Mouse (Mus musculus): ENCODE data around the gene Gm20388.
A peak's percentile ranks its signal among the peaks of the same experiment; 100 is the strongest.

The Gm20388 gene

DNA sequence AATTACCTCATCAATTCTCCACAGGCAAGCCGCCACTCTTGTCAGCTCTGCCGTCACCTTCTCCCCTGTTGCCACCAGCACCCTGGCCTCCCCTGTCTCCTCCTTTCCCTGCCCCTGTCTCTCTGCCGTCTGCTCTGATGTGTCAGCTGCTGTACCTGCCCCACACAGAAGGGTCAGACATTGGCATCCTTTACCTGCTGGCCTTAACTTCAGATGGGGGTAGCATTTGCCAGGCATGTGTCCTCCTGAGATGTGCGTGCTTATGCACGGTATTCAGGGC, 2883.5 kb downstream of the Gm20388 start:
- DNase-seq: no peak

DNA sequence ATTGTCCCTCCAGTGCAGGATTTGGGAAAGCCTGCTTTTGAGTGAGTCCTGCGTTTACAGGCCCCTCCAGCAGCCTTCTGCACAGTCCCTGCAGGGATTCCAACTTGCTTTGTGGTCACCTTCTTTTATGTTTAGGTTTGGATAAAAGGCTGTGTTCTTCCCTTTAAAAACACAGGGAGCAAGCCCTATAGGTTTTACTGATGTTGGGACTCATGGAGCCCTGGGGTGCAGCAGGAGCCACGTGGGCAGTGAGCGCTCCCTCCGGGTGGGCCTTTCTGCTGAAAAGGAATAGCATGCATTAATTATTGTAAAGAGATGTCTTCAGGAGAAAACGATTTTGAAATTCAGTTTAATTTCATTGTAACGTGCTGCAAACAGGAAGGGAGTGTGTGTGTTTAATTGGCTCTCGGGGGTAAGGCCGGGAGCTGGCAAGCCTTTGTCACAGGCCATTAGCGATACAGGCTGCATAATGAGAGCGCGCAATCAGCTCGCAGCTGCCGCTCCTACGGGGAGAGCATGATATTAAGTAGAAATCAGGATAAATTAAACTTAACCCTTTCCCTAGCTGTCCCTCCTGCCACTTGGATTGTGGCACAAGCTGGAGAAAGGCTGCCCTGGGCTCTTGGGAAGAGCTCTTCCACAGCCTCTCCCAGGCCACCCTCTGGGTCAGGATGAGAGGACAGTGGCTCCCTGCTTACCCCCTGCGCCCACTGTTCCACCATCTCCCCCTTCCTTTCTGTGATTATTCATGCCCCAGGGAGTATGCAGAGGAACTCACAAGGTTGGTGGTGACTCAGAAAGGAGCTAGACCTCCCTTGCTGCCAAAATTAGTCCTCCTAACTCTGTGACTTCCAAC, 2893.5 kb downstream of the Gm20388 start:
- DNase-seq: peak; percentile 38 to 48

DNA sequence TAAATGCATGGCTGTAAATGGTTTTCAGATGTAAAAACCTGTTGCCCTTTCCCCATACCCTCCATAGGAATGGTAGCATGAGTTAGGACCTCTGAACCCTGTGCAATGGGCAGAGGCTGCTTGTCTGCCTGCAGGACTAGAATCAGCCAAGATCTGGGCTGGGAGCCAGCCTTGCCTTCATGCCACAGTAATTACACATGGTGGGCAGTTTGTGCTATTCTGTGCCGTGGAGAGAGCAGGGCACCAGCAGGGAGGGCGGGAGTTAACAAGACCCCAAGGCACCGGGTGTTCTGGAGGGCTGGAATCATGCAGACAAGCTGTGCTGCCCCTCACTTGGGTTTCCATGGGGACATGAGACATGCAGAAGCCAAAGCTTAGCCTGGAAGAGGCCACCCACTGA, 2894.7 kb downstream of the Gm20388 start:
- peak; percentile 92 for DNase-seq

DNA sequence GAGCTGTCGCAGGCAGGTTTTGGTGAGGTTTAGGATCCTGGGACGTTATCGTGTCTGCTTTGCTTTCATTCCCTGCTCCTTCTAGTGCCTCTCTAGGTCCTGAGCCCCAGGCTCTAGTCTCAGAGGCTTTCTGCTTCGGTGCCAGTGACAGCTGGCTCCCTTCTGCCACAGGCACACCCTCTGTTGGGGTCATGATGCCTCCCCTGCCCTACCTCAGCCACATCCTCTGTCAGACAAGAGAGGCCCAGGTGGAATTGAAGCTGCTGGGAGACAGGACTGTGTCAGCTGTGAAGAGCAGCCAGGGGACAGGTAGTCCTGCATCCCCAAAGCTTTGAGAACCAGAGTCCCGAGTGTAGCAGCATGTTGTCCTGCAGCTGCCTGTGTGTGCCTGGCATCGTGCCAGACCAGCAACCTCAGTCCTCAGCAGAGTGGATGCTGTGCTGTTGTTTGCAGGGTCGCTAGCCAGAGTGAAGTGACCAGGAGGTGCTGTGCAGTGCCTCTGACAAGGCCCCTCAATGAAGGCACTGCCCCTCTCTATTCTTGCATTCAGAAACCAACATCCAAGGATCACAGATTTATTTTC, 2896.4 kb downstream of the Gm20388 start:
- DNase-seq: peak in 1 of 2 experiments; percentile 36

DNA sequence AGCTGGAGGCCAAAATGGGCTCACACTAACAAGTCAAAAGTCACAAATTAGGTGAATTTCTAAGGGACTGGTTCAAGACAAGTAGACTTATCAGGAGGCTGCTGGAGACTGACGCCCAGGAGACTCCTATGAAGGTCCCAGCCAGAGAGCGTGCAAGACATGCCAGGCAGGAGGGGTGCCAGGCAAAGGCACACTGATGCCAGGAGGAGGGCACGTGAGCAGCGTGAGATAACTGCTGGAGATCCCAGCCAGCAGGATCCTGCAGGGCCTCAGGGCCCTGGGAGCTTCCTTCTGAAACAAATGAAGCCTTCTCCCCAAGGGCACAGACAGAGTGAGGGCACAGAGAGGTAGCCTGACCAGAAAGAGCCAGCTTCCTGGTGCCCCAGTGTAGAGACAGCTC, 2897.3 kb downstream of the Gm20388 start:
- DNase-seq: peak in 1 of 2 experiments; percentile 42

DNA sequence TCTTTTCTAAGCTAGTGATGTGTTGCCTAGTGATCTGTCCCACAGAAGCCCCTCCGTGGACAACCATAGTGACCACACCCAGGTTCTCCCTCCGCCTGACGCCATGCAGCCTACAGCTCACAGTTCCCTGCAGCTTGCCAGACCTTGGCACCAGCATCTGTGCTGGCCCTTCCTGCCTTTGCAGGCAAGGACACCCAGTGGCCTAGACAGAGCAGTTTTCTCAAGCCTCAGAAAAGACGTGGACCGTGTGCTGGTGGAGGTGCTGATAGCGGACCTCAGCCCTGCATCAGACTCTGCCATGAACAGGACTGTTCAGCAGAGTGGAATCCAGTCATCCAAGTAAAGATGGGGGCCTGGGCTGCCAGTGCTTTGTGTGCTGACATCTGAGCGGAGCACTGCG, 2899.7 kb downstream of the Gm20388 start:
- peak; percentile 52 to 68 for DNase-seq

DNA sequence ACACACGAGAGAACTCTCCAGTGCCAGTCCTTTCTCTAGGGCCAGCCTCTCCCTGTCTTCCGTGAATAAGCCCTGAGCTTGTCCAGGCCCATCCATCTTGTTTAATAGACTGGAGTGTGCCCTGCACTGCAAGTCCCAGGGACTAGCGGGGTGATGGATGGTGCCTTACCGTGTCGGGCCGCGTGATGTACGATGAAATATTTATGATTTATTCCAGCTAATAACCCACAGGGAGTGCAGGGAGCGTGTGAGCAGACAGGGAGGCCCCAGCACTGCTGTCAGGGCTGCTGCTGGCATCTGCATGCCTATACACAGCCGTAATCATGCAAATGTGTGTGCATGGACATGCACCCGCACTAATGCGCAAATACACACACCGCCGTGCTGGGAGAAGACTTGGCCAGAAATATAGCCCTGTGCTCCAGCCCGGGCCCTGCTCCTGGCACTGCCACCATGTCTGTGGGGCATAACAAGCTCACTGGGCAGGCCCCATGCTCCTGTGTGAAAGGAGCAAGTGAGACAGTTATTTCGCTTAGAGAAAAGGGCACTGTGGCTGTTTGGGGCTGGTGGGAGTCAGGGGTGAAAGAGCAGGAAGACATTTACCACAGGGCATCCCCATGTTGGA, 2901.3 kb downstream of the Gm20388 start:
- DNase-seq: peak in 1 of 2 experiments; percentile 60

DNA sequence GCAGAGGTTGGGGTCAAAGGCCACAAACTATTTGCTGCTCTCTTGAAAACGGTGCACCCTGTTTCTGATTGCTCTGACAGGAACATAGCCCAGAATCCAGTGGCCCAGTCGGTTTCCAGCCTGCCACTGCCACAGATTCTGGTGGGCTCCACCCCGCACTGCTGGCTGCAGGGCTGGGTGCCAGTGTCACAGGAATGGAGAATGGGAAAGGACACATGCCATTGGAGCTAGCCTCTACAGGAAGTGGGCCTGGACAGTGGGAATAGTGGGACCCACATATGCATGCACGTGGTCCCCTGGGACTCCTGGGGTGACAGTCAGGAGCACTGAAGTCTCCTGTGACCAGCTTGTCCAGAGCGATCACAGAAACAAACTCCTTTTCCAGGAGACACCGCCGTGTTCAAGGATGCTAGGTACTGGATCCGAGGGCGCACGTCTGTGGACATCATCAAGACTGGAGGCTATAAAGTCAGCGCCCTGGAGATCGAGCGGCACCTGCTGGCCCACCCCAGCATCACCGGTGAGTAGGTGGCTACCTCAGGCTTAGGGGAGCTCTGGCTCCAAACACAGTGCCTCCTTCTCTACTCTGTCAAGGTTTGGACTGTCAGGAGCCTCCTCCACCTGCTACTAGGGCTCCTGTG, 2902.1 kb downstream of the Gm20388 start:
- peak; percentile 59 to 73 for DNase-seq

DNA sequence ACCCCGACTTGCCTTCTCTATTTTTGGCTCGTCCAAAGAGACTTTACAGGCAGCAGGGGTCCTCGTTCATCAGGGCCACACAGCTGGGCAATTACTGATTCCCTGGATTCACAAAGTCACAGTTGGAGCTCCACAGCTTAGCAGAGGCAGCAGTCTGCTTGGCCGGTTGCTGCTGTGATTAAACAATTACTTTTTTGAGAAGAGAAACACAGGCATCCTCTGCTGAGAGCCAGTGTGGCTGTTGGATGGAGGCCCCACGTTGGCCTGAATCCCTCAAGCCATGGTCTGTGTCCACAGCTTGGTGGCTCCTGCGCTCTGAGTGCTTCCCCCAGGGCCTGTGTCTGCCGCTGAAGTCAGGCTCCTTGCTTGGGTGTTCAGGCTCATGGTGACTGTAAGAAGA, 2904.0 kb downstream of the Gm20388 start:
- DNase-seq: peak; percentile 53

DNA sequence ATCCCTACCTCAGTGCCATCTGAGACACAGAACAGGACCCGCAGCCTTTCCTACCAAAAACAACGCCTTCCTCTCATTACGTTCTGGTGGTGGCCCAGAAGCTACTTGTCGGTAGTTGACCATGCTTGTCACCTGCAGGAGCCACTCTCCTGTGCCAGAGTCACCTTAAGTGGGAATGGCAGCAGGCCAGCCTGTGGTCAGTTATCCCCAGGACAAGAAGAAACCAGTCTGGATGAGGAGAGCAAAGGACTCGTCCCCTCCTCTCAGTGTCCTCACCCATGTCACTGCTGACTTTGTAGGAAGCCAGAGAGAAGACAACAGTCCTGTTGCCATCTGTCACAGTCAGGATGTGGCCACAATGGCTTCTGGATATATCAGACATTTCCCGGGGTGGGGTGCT, 2906.3 kb downstream of the Gm20388 start:
- DNase-seq: peak in 1 of 2 experiments; percentile 52

DNA sequence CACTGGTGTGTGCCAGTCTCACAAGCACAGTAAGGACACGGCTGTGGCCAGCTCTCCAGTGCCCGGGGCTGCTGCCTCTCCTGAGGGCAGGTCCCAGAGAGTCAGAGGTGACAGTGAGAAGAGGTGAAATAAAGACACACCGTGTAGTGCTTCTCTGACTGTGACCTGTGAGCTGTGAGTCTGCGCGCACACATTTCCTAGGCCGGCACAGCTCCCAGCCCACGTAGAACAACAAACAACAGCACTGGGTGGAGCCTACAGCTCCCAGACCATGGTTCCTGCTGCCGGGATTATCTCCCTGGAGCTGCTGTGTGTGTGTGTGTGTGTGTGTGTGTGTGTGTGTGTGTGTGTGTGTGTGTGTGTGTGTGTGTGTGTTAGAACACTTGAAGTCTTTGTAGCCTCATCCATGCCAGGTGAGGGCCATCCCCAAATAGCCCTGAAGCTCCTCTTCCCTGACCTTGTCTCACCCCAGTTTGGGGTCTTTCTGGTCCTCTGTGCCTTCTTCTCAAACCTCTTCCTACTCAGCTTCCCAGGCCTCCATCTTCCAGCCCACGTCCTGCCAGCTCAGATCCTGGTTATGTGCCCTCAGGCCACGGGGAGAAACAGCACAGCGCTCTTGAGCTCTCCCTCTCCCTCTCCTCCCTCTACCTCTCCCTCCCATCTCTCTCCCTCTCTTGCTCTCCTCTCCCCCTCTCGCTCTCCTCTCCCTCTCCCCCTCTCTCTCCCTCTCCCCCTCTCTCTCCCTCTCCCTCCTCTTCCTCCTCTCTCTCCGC, 2907.3 kb downstream of the Gm20388 start:
- no peak for DNase-seq

DNA sequence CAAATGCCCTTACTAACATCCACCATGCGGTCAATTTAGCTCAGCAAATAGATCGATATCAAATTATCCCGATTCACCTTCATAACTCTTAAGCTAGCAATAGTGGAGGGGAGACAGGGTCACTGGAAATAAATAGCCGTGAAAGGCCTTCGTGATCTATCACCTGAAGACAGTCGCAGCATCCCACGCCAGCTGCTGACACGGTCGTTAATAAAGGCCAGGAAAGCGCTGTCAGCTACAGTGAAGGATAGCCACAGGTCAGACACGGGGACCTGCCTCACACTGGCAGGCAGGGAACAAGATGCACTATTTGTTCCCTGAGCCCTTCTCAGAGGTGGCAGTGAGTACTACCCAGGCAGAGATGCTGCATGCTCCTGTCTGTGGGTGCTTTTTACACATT, 2909.1 kb downstream of the Gm20388 start:
- no peak for DNase-seq

DNA sequence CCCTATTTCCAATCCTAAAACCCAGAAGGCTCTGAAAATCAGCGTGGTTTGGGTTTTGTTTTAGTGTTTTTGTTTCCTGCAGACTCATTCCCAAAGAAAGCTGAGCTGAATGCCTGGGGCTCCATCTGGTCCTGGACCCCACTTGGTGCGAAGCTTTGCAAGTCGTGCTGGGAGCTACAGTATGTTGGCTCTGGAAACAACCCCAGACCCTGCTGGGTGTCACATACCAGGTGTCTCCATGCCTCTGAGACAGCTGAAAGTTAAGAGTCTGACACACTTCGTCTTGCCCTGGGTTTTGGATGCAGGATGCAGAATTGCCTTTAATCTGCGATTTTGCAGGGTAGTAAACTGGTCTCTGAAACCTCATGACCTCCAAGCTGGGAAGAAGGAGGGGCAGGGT, 2913.9 kb downstream of the Gm20388 start:
- DNase-seq: peak; percentile 69 to 81

DNA sequence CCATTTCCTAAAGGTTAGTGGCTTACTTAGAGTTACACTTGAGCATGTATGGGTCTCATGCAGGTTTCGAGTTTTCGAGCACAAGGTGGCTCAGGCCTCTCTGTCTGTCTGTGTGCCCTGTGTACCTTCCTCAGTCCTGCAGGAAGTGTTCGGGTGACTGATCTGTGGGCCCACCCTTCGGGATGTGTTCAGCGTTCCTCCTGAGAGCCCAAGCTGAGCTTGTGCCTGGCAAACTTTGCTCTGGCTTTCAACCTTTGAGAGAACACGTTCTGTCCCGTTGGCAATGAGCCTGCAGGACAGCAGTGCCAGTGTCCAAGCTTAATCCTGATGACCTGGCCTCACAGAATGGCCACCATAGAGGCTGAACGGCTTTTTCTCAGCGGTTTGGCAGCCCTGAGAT, 2914.3 kb downstream of the Gm20388 start:
- peak in 1 of 2 experiments; percentile 49 for DNase-seq

DNA sequence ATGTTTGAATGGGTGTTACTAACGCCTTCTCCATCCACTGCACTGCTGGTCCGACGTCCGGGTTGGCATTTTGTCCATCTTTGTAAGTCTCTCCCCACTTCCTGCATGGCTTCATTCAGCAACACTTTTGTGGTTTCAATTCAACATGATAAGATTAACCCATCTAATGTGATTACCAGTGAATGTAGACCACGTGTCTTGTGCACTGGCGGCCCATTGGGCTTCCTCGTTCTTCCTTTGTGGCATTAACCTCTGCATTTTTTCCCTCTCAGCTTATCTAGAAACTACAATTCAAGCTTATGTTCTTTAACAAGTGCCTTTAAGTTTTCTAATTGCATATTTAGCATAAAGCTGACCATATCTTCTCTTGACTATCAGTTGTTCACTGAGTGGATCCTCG, 2914.8 kb downstream of the Gm20388 start:
- DNase-seq: no peak

DNA sequence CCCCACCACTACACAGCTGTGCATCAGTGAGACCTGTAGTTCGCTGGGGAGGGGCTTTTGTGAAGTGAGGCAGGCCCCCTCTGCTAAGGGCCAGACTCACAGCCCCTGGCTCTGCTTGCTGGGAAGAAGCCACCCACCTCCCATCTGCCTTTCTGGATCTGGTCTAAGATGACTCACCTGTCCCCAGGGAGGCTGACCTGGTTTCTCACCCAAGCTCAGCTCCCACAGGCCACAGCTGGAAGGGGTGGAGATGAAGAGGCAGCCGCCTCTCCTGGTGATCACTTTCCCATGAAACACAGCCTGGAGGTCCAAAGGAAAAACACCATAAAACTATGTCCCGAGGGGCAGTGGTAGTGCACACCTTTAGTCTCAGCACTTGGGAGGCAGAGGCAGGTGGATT, 2918.8 kb downstream of the Gm20388 start:
- DNase-seq: no peak

DNA sequence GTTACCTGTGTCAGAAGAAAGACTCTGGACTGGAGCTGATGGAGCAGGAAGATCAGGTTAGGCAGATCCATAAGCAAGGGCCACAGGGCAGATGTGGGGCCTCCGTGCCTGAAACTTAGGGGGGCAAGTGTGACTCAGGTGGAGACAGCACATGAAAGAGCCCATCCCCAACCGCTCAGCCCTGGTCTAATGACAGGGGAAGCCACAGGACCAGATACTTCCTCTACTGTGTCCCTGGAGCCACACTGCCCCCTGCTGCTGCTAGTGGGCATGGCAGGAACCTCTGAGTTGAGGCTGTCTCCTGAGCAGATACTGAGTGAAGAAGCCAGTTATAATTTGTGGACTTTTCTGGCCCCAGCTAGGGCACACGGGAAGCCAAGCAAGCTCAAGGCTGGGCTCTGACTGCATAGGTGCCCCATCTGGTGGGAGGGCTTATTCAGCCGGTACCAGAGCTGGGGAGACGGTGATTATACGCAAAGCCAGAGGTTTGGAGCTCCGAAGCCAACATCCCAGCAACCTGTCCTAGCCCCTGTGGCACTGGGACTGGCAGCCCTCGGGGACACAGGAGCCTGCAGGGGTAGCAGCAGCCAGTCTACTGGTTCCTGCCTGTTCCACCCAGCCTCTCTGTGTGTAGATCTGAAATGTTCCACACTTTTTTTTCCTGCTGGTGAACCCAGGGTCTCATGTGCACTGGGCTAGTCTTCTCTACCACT, 2919.9 kb downstream of the Gm20388 start:
- DNase-seq: peak; percentile 99

DNA sequence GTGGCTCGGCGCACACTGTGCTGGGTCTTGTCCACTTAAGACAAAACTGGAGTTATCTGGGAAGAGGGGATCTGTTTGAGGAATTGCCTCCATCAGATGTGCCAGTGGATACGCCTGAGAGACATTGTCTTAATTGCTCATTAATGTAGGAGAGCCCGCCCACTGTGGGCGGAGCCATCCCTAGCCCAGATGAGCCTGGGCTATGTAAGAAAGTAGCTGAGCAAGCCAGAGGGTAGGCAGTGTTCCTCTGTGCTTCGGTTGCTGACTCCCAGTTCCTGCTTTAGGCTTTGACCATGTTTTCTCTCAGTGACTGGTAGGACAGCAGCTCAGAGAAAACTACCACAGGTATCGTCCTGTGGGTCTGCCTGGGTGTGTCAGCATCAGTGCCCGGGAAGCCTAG, 2923.8 kb downstream of the Gm20388 start:
- DNase-seq: no peak

DNA sequence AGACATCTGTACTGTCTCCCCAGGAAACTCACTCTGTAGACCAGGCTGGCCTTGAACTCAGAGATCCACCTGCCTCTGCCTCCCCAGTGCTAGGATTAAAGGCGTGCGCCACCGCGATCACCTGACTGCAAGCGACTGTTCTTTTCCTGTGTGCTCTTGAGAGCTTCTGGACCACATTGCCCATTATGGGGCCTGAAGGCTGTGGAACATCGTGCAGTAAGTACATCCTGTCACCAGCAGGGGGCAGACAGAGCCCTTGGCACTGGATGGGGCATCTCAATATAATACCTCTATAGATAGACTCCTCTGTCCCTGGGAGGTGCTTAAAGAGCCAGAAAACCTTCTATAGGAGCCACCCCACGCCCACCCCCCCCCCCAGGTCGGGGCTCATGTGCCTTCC, 2924.3 kb downstream of the Gm20388 start:
- DNase-seq: peak; percentile 91 to 94

DNA sequence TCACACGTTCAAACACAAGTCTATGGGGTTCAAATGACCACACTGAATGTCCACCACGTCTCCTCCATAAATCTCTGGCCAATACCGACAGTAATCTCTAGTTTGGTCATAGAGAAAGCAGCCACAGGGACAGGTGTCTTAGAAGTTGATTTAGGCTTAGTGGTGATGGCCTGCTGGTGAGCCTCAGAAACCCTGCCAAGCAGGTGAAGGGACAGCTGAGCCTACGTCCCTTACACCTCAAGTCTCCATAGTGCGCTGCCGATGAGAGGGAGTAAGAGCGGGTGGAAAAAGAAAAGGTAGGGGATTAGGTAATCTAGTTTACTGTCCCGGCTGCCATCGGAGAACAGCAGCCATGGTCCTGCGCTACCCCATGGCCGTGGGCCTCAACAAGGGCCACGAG, 2925.6 kb downstream of the Gm20388 start:
- no peak for DNase-seq

DNA sequence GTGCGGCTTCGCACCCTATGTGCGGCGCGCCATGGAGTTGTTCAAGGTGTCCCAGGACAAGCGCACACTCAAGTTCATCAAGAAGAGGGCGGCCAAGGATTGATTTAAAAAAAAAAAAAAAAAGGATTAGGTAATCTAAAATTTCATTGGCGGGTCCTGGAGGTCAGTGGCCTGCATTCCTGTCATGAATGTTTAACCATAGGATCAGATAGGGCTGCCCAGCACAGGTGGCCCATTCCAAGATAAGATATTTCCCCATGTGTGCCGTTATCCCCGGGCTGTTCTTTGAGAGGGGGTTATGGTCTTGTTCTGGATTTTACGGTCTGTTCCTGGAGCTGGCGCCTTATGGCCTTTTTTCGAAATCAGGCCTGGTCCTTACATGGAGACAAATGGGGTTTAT, 2926.1 kb downstream of the Gm20388 start:
- no peak for DNase-seq

DNA sequence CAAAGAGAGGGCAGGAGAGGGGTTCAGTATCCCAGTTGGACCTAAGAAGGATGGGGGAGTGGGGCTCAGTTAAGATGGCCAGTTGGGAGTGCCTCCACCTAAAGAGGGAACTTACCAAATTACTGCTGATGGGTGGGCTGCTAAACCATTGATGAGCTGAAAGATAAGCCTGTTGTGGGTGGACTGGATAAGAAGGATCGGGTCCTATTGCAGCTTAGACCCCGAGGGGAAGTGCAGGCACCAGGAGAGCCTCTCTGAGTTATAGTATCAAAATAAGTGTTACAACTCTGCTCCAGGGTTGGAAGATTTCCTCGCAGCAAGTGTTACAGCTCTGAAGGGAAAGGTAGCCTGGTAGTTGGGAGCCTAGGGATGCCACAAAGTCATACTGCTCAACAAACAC, 2933.5 kb downstream of the Gm20388 start:
- no peak for DNase-seq
